7 mouse cellular contexts compared by ENCODE assay signal in genomic region chr6:4747677-4748505, GRCm38 (mm10). TPM values are rescaled to one million over a fixed set of nuclear protein-coding genes. Genes with fewer than 3 reads are reported as not detected.
DNase-seq lines count a peak whose midpoint lies in the region; ATAC-seq lines count a peak whose summit lies in the region.

No protein-coding gene starts in this region.

- no peaks in the 10 kb centered on the region for H3K27me3 ChIP-seq in hindbrain, embryonic 15.5 days

- H3K27ac ChIP-seq in hindbrain, embryonic 15.5 days (replicated peaks): peak overlapping the region; percentile 60

- peak overlapping the region; percentile 20 for H3K9ac ChIP-seq in hindbrain, embryonic 15.5 days

- peak overlapping the region; percentile 42 for H3K4me3 ChIP-seq in hindbrain, embryonic 15.5 days

- no peaks in the 10 kb centered on the region for H3K36me3 ChIP-seq in hindbrain, embryonic 15.5 days

- no peaks in the 10 kb centered on the region for H3K9me3 ChIP-seq in hindbrain, embryonic 15.5 days

- 52% methylated on average over 71 of the region's 71 CpGs for WGBS in hindbrain, embryonic 15.5 days

- no peaks in the 10 kb centered on the region for H3K4me1 ChIP-seq in hindbrain, embryonic 15.5 days (replicated peaks)

- peak overlapping the region; percentile 60 for H3K4me2 ChIP-seq in hindbrain, embryonic 15.5 days

- ATAC-seq in hindbrain, embryonic 15.5 days (ENCODE audit: low FRiP score, low read depth): peak; percentile 20; the same call in 1 of the 2 replicates

- peak; percentile 69 for DNase-seq in adipocyte (ENCODE audit: low spot score)
- DNase-seq in cerebellum, adult 18-20 months: peak; percentile 50 to 58
- DNase-seq in frontal cortex, postnatal 10 days (ENCODE audit: low spot score in 2 of 2): peak; percentile 44 to 48
- DNase-seq in left cerebral cortex, adult 11 months (ENCODE audit: low spot score): peak; percentile 23
- peak; percentile 22 for DNase-seq in lung, postnatal 10 days
- peak; percentile 83 for DNase-seq in retina, postnatal 1 day

RNA-seq across cellular contexts. Expression of gene Peg10, which starts 0.8 kb away (rescaled TPM):
- 6.6 and 7.0 TPM in 2 replicates for polyA plus RNA-seq in hindbrain, embryonic 15.5 days (2015; fragmentation: Nextera tagmentation; extraction: Ambion mirVana)

RNA-seq across cellular contexts. Expression of gene Sgce, which starts 0.9 kb away (rescaled TPM):
- 57.6 and 60.8 TPM in 2 replicates for polyA plus RNA-seq in hindbrain, embryonic 15.5 days (2015; fragmentation: Nextera tagmentation; extraction: Ambion mirVana)

Comparison
In these comparisons a context has a peak if more than half of its experiments do, and no peak if none do; other contexts are left out.
1. Peak in every context shown above with its lines: DNase-seq, ATAC-seq, H3K4me3 ChIP-seq and H3K27ac ChIP-seq.
2. DNase-seq: peak in every context shown above with its lines; median percentile 83 in retina, postnatal 1 day; 69 in adipocyte; 54 in cerebellum, adult 18-20 months; 46 in frontal cortex, postnatal 10 days; 23 in left cerebral cortex, adult 11 months; 22 in lung, postnatal 10 days.